Mouse (Mus musculus) lung, embryonic 15.5 days (tissue): ENCODE results near the gene Gm49354. TPM values are rescaled to one million over a fixed set of nuclear protein-coding genes. Genes with fewer than 3 reads are reported as not detected.
"Not testable (repeated sequence)": the region's sequence is repeated elsewhere in the genome, so short reads cannot be mapped to it uniquely, and the experiment has no call there.

Experiments used
- ATAC-seq: fragments of 200-750 bp; cut with Nextera tagmentation; 2 replicates; pipeline ENCODE4 v1.8.0; 2017; ENCODE audit warnings: moderate number of reproducible peaks, borderline replicate concordance; ENCODE audit not compliant: low FRiP score, low TSS enrichment; ENCODE audit errors: extremely low read depth
- H3K27ac ChIP-seq: fragments of 300-500 bp; sonication (generic); 2 replicates; pipeline ENCODE4 v1.5.1; 2015; ENCODE audit warnings: moderate library complexity, mild to moderate bottlenecking, inconsistent platforms
- H3K27me3 ChIP-seq: fragments of 300-500 bp; sonication (generic); 2 replicates; pipeline ENCODE4 v1.6.1; 2015; ENCODE audit warnings: inconsistent platforms
- H3K36me3 ChIP-seq: fragments of 300-500 bp; sonication (generic); 2 replicates; pipeline ENCODE4 v1.6.1; 2015; ENCODE audit warnings: inconsistent platforms
- H3K4me1 ChIP-seq: fragments of 300-500 bp; sonication (generic); 2 replicates; pipeline ENCODE4 v1.6.1; 2015; ENCODE audit warnings: inconsistent platforms
- H3K4me2 ChIP-seq: fragments of 300-500 bp; sonication (generic); 2 replicates; pipeline ENCODE4 v1.6.1; 2015; ENCODE audit warnings: inconsistent platforms, mild to moderate bottlenecking, moderate library complexity
- H3K4me3 ChIP-seq: fragments of 300-500 bp; sonication (generic); 2 replicates; pipeline ENCODE4 v1.5.1; 2015; ENCODE audit warnings: mild to moderate bottlenecking, inconsistent platforms
- H3K9ac ChIP-seq: fragments of 300-500 bp; sonication (generic); 2 replicates; pipeline ENCODE4 v1.6.1; 2015; ENCODE audit warnings: inconsistent platforms
- H3K9me3 ChIP-seq: fragments of 300-500 bp; sonication (generic); 2 replicates; pipeline ENCODE4 v1.6.1; 2016; ENCODE audit warnings: inconsistent platforms
- WGBS: fragments of 180-500 bp; shearing (Covaris S2); methylation state at CpG from one replicate; pipeline ENCODE4 v1.1.7; 2015; 5-methylcytosine and 5-hydroxymethylcytosine counted together
- polyA plus RNA-seq: library from polyadenylated mRNA; unstranded; fragments of >200 nt; fragmentation: Nextera tagmentation; extraction: Ambion mirVana; gene quantifications from 2 replicates; pipeline ENCODE4 v1.2.1, GENCODE M21; 2015

The Gm49354 gene
- polyA plus RNA-seq, 1 experiment from 2014 or later: not detected

DNA sequence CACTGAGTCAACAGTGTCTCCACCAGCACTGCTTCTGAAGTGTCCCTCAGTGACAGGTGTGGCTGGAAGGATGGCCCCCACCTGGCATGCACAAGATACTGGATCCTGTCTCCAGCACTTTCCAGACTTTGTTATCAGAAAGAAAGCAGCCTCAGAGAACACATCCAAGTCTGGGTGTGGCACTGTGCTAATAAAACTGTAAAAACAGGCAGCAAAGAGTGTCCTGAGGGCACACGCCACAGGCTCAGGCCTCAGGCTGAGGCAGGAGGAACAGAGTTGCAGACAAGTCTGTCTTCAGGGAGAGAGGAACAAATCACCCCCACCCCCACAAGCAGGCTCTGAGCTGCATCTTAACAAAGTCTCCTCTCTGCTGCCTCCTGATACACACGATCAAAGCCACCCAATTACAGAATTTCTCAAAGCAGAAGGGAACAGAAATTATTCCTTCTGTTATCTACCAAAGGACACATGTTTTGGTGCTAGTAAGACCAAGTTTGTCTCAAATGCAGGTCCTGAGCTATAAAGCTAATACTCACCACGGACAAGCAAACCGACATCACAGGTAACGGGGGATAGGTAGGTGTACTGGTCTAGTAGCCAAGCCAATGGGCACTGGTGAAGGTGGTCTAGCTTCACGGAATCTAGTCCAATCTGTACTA lies 13.9 kb upstream of the Gm49354 start:
- H3K4me3 ChIP-seq: no peak overlapping the region
- ATAC-seq: no peak
- 87% methylated on average over 6 of the region's 6 CpGs for WGBS
- no peak overlapping the region for H3K4me2 ChIP-seq
- no peak overlapping the region for H3K9ac ChIP-seq
- peaks cover 95% of the 10 kb centered on the region for H3K36me3 ChIP-seq
- H3K4me1 ChIP-seq: no peaks in the 10 kb centered on the region
- H3K9me3 ChIP-seq: no peaks in the 10 kb centered on the region
- H3K27me3 ChIP-seq: no peaks in the 10 kb centered on the region
- H3K27ac ChIP-seq: no peak overlapping the region

DNA sequence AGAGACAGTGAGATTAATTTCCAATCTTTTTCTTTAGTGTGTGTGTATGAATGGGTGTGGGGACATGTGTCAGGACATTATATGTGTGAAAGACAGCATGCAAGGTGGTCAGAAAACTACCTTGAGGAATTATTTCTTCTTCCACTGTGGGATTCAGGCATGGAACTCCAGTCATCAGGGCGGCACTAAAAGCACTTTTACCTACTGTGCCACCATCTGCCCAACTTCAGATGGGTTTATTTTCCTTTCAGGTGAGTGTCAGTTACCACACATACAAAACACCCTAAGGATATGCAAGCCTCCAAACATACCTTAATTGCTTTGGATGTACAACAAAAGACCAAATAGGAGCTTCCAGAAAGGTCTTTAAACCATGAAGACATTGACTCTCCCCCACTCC lies 12.7 kb upstream of the Gm49354 start:
- no peaks in the 10 kb centered on the region for H3K27me3 ChIP-seq
- H3K4me3 ChIP-seq: no peak overlapping the region
- ATAC-seq: no peak
- no peaks in the 10 kb centered on the region for H3K4me1 ChIP-seq
- no peak overlapping the region for H3K27ac ChIP-seq
- H3K9me3 ChIP-seq: no peaks in the 10 kb centered on the region
- H3K9ac ChIP-seq: no peak overlapping the region
- H3K36me3 ChIP-seq: peaks cover 94% of the 10 kb centered on the region
- no peak overlapping the region for H3K4me2 ChIP-seq
- 97% methylated on average over 1 of the region's 1 CpGs for WGBS

GRCm38 (mm10) chr13:59779744-59780264 lies 2.2 kb downstream of the Gm49354 start:
- H3K4me2 ChIP-seq, H3K9ac ChIP-seq, H3K4me1 ChIP-seq, H3K4me3 ChIP-seq, H3K9me3 ChIP-seq, H3K27ac ChIP-seq, H3K27me3 ChIP-seq, ATAC-seq: not testable (repeated sequence)
- WGBS: 86% methylated on average over 1 of the region's 1 CpGs
- H3K36me3 ChIP-seq: peaks cover 91% of the 10 kb centered on the region

- WGBS: 82% methylated on average over 4 of the region's 4 CpGs
- Histone ChIP-seq H3K27me3 (no peaks in the 10 kb centered on the region), H3K9me3 (no peaks in the 10 kb centered on the region), H3K36me3 (peaks cover 86% of the 10 kb centered on the region), H3K9ac (no peak overlapping the region), H3K4me3 (no peak overlapping the region), H3K27ac (no peak overlapping the region), H3K4me2 (no peak overlapping the region), H3K4me1 (no peaks in the 10 kb centered on the region)
- no peak for ATAC-seq
These were observed 2.8 kb downstream of the Gm49354 start for GRCm38 (mm10) chr13:59779213-59779612.

DNA sequence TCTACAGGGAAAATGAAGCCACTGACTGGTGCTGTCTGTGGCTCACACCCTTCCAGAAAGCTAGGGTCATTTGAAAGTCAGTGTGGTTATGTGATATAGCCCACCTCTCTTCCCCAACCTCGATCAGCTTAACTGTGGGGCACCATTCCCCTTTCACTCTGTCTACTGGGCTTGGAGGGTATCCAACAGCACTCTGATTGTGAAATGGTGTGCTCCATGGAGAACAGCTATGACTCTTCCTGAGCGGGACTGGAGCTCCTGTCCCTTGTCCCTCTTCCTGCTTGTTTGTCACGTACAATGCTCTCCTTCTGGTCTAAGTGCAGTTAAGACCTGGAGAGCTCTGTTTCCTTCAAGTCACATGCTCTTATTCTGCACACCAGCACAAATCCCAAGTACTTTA lies 6.9 kb downstream of the Gm49354 start:
- Histone ChIP-seq H3K4me3 (no peak overlapping the region), H3K27me3 (no peaks in the 10 kb centered on the region), H3K27ac (peak overlapping the region; percentile 63), H3K9ac (no peak overlapping the region), H3K36me3 (peaks cover 60% of the 10 kb centered on the region), H3K4me2 (no peak overlapping the region), H3K9me3 (no peaks in the 10 kb centered on the region), H3K4me1 (peaks cover 15% of the 10 kb centered on the region)
- 54% methylated on average over 3 of the region's 3 CpGs for WGBS
- ATAC-seq: peak; percentile 43

DNA sequence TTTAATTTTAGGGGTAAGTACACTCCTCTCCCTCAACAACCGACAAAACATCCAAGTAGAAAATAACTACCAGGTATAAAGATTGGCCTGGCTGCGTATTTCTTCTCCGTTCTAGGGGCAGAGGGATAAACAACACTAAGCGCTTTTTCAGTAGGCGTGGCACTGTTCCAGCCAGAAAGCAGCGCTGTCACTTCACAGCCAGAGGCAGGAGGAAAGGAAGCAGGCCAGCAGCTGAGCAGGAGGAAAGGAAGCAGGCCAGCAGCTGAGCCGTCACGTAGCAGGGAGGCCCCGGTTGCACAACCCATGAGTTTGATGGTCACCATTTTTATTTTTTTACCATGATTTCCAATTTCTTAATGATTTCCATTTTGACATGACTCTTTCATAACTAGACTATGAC lies 10.8 kb downstream of the Gm49354 start:
- Histone ChIP-seq H3K4me3 (no peak overlapping the region), H3K9me3 (no peaks in the 10 kb centered on the region), H3K27ac (peak overlapping the region; percentile 97), H3K27me3 (no peaks in the 10 kb centered on the region), H3K4me1 (peaks cover 38% of the 10 kb centered on the region), H3K4me2 (peak overlapping the region; percentile 79; the same call in 1 of the 2 replicates), H3K36me3 (peaks cover 24% of the 10 kb centered on the region), H3K9ac (peak overlapping the region; percentile 29; the same call in 1 of the 2 replicates)
- peak; percentile 47 for ATAC-seq
- 24% methylated on average over 9 of the region's 9 CpGs for WGBS

DNA sequence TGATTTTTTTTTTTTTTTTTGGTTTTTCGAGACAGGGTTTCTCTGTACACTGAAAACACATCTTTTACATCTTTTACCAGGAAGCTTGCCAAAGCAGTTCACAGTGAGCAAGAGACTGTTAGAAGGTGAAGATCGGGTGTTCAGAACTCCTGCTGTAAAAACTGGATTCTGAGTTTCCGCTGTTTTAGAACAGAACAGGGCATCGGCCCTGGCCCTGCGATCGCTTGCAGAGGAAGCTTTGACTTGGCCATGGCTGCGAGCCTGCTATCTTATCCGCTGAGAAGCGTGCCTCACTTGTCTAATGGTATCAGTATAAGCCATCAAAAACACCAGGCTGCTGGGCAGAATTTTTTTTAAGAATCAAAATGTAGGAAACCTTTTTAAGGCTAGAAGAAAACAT lies 11.2 kb downstream of the Gm49354 start:
- Histone ChIP-seq H3K27me3 (no peaks in the 10 kb centered on the region), H3K36me3 (peaks cover 20% of the 10 kb centered on the region), H3K9ac (peak overlapping the region; percentile 29; the same call in 1 of the 2 replicates), H3K4me1 (peaks cover 42% of the 10 kb centered on the region), H3K4me3 (peak overlapping the region; percentile 81; the same call in 1 of the 2 replicates), H3K9me3 (no peaks in the 10 kb centered on the region), H3K27ac (peak overlapping the region; percentile 97), H3K4me2 (peak overlapping the region; percentile 79)
- ATAC-seq: no peak
- WGBS: 34% methylated on average over 9 of the region's 9 CpGs

DNA sequence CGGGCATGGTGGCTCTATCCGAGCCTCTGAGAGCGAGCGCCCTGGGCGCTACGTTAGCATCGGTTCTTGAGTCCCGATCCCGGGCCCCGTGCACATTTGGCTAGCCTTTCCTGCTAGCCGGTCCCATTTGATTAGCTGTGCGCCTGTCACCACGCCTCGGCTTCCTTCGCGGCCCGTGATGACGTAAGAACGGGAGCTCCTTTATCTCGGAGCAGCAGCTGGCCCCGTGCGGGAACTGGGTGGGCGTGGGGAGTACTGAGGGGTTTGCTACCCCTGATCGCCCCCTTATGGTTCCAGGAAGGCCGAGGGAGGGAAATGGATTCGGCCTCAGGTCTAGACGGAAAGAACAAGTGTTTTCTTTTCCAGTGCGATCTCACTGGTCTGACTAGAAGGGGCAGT lies 11.9 kb downstream of the Gm49354 start:
- Histone ChIP-seq H3K9me3 (no peaks in the 10 kb centered on the region), H3K4me3 (peak overlapping the region; percentile 81), H3K27me3 (no peaks in the 10 kb centered on the region), H3K27ac (peak overlapping the region; percentile 97), H3K9ac (peak overlapping the region; percentile 59), H3K36me3 (peaks cover 16% of the 10 kb centered on the region), H3K4me2 (peak overlapping the region; percentile 79), H3K4me1 (peaks cover 44% of the 10 kb centered on the region)
- peak; percentile 72 for ATAC-seq
- under 1% methylated on average over 28 of the region's 28 CpGs for WGBS

DNA sequence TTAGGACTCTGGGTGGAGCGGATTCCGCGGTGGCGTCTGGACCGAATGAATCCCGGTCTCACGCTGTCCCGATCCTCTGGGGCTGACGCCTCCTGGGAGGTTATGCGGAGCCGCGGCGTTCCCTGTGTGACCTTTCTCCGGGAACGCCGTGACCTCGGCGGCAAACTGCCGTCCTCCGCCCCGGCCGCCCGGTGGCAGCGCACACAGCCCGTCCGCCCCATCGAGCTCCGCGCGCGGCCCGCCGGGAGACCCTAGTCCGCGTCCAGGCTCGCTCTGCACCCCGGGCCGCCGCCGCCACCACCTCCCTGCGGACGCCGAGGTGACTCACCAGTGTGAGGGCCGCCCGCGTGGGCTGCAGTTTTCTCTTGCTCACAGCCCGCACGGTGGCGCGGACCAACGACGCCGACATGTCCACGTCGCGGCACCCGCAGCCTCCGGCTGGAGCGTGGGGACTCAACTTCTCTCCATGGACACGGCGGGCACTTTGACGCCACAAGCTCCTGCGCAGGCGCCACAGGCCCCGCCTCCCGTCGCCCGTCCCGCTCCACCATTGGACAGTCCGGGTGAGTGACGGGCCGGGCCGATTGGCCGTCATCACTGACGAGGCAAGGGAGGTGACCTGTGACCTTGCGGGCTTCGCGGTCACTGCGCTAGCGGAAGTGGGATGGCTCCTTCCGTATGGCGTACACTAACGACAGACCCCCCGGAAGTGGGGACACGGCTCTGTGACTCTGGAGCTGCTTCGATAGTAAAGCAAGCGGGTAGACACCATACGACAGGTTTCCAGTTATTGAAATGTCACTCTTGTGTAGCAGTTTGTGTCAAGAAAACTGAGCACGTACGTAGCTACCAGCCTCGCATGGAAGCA lies 12.5 kb downstream of the Gm49354 start, which contains the start of gene Isca1:
Gene Isca1, minus strand, starts transcription at position 515 of the 868 bp plus-strand sequence.
- H3K4me3 ChIP-seq: peak within 1 kb of the TSS; percentile 81
- WGBS: under 1% methylated on average over 89 of the region's 91 CpGs
- peak within 1 kb of the TSS; percentile 79 for H3K4me2 ChIP-seq
- no peaks in the 10 kb centered on the region for H3K27me3 ChIP-seq
- H3K9me3 ChIP-seq: no peaks in the 10 kb centered on the region
- peak; percentile 96 for ATAC-seq
- peak within 1 kb of the TSS; percentile 73 for H3K9ac ChIP-seq
- H3K27ac ChIP-seq: peak within 1 kb of the TSS; percentile 97
- peaks cover 44% of the 10 kb centered on the region for H3K4me1 ChIP-seq
- H3K36me3 ChIP-seq: peaks cover 16% of the 10 kb centered on the region

- H3K4me2 ChIP-seq: peak overlapping the region; percentile 79
- peaks cover 10% of the 10 kb centered on the region for H3K36me3 ChIP-seq
- H3K4me3 ChIP-seq: peak overlapping the region; percentile 81
- H3K9ac ChIP-seq: peak overlapping the region; percentile 73
- ATAC-seq: no peak
- no peaks in the 10 kb centered on the region for H3K9me3 ChIP-seq
- H3K27me3 ChIP-seq: no peaks in the 10 kb centered on the region
- H3K4me1 ChIP-seq: peaks cover 44% of the 10 kb centered on the region
- WGBS: 17% methylated on average over 13 of the region's 13 CpGs
- no peak overlapping the region for H3K27ac ChIP-seq
These were observed 13.5 kb downstream of the Gm49354 start for GRCm38 (mm10) chr13:59768531-59768930.

GRCm38 (mm10) chr13:59766786-59767515 lies 15.1 kb downstream of the Gm49354 start:
- peak overlapping the region; percentile 79 for H3K4me2 ChIP-seq
- H3K27me3 ChIP-seq: no peaks in the 10 kb centered on the region
- H3K4me1 ChIP-seq: peaks cover 42% of the 10 kb centered on the region
- H3K9me3 ChIP-seq: no peaks in the 10 kb centered on the region
- peaks cover 10% of the 10 kb centered on the region; the same call in 1 of the 2 replicates for H3K36me3 ChIP-seq
- peak overlapping the region; percentile 6; the same call in 1 of the 2 replicates for H3K4me3 ChIP-seq
- H3K9ac ChIP-seq: peak overlapping the region; percentile 11; the same call in 1 of the 2 replicates
- 49% methylated on average over 11 of the region's 11 CpGs for WGBS
- peak overlapping the region; percentile 30 for H3K27ac ChIP-seq
- ATAC-seq: no peak
